Mouse (Mus musculus): ENCODE results near the gene Nmrk2.
"Not testable (repeated sequence)": the region's sequence is repeated elsewhere in the genome, so short reads cannot be mapped to it uniquely, and the experiment has no call there.

Nmrk2 gene

DNA sequence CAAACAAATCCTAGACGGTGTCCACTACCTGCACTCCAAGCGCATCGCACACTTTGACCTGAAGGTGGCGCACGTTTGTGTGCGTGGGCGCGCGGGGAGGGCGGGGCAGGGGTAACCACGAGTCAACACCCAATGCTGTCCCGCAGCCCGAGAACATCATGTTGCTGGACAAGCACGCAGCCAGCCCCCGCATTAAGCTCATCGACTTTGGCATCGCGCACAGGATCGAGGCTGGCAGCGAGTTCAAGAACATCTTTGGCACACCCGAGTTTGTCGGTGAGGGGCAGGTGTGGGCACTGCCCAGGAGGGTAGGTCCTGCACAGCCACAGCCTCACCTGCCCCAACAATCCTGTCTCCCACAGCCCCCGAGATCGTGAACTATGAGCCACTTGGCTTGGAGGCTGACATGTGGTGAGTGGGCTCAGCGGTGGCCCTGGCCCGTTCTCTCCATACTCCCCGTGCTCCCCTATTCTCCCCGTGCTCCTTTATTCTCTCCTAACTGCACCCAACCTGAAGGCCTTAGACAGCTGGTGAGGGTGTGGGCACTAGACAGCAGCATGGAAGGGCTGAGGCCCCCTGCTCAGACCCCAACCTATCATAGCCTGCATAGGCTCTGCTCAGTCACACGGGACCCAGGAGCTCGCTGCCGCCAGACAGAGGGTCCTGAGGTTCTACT lies 11.5 kb downstream of the Nmrk2 start:
- in situ Hi-C loops (cut with MboI, MseI) = no loop called here

DNA sequence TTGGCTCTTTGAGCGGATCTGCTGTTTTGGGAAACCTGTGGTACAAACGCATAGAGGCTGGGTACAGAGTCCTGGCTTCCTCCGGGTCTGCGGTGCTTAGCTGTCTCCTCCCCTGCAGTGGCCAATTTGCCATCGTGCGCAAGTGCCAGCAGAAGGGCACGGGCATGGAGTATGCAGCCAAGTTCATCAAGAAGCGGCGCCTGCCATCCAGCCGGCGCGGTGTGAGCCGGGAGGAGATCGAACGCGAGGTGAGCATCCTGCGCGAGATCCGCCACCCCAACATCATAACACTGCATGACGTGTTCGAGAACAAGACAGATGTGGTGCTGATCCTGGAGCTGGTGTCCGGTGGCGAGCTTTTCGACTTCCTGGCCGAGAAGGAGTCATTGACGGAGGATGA lies 12.0 kb downstream of the Nmrk2 start:
- in situ Hi-C loops (cut with MboI, MseI) = no loop called here

GRCm38 (mm10) chr10:81187161-81187560 lies 14.7 kb downstream of the Nmrk2 start:
- in situ Hi-C loops (cut with MboI, MseI) = no loop called here

DNA sequence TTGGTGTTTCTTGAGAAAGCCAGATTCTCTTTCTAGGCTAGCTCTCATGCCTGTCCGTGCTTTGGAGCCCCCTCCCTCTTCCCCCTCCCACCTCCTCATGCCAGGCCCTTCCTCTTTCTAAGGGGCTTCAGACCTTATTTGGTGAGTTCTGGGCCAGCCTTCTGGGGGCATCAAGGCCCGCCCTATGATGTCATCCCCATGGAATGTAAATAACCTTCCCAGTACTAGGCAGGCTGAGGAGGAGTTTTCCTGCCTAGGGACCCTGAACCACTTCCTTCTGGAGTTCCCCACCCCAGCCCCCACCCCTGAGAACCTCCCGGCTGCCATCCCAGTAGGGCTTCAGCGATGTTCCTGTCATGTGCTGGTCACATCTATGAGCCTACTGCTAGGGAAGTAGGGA lies 17.1 kb downstream of the Nmrk2 start:
- in situ Hi-C loops (cut with MboI, MseI) = no loop called here

DNA sequence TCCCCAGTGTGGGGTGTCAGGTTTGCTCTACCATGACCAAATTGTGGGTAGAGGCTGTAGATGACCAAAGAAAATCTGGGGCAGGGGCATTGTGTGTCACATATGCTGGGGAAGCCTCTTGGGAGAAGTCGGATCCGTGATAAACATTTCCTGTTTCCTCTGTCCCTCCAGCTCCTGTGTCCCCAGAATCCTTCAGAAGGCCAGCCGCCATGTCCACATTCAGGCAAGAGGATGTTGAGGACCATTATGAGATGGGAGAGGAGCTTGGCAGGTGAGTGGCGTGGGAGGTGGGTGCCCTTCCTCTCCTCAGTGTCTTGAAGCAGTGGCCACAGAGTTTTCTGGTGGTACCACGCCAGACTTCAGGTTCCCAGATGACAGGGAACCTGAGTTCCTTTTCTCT lies 18.0 kb downstream of the Nmrk2 start, which contains the start of gene 4930442H23Rik:
Gene 4930442H23Rik, minus strand, starts transcription at position 45 of the 400 bp plus-strand sequence.
- in situ Hi-C loops (cut with MboI, MseI) = no loop called here

- in situ Hi-C loops (cut with MboI, MseI) = no loop called here
Observed at GRCm38 (mm10) chr10:81182336-81183333, 19.2 kb downstream of the Nmrk2 start, which contains the start of gene Dapk3. Gene Dapk3 (plus strand): TSS chr10:81183005.

- in situ Hi-C loops (cut with MboI, MseI) = not testable (repeated sequence)
Observed at GRCm38 (mm10) chr10:81181860-81182259, 20.0 kb downstream of the Nmrk2 start.

GRCm38 (mm10) chr10:81180946-81181345 lies 20.9 kb downstream of the Nmrk2 start:
- in situ Hi-C loops (cut with MboI, MseI) = no loop called here

DNA sequence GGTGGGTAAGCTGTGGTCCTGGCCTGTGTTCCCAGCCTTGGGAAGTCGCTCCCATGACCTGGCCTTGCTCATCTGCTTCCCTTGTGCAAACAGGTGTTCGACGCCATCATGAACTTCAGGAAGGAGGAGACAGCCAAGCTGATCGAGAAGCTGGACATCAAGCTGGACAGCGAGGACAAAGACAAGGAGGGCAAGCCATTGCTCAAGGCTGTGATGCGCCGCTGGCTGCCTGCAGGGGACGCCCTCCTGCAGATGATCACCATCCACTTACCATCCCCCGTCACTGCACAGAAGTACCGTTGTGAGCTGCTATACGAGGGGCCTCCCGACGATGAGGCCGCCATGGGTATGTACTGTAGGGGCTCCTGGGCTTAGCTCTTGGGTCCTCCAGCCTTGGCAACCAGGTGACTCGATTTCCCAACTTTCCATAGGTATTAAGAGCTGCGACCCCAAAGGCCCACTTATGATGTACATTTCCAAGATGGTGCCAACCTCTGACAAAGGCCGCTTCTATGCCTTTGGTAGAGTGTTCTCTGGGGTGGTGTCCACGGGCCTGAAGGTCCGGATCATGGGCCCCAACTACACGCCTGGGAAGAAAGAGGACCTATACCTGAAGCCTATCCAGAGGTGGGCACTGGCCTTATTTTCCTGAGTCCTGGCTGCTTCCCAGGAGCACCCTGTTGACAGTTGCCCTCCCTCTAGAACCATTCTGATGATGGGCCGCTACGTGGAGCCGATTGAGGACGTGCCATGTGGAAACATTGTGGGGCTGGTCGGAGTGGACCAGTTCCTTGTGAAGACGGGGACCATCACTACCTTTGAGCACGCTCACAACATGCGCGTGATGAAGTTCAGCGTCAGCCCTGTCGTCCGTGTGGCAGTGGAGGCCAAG lies 22.2 kb downstream of the Nmrk2 start:
- in situ Hi-C loops (cut with MboI, MseI) = no loop called here

- in situ Hi-C loops (cut with MboI, MseI) = no loop called here
Observed at GRCm38 (mm10) chr10:81178927-81179326, 22.9 kb downstream of the Nmrk2 start.

DNA sequence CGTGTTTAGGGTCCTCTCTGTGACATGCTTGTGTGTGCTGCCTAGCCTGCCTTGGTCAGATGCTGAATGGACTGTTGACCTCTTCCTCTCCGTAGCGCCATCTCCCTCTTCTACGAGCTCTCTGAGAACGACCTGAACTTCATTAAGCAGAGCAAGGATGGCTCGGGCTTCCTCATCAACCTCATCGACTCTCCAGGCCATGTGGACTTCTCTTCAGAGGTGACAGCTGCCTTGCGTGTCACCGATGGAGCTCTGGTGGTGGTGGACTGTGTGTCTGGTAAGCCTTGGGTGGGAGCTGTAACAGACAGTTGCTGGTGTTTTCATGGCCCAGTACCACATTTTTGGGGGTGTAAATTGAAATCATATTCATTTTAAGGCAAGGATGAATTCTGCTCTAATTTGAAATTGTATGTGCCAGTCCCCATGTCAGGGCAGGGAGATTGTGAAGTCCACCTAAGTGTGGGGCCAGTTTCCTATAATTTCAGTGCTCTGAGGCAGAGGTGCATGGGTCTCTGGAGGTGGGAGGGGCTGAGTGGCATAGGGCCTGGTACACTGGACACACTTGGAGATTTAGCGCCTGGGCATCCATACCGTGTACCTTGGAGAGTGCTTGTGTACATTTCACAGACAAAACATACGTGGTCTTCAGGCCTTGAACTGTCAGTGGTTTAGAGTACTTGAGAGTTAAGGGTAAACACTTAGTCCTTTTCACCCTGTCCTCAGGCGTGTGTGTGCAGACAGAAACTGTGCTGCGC lies 23.7 kb downstream of the Nmrk2 start:
- in situ Hi-C loops (cut with MboI, MseI) = no loop called here

DNA sequence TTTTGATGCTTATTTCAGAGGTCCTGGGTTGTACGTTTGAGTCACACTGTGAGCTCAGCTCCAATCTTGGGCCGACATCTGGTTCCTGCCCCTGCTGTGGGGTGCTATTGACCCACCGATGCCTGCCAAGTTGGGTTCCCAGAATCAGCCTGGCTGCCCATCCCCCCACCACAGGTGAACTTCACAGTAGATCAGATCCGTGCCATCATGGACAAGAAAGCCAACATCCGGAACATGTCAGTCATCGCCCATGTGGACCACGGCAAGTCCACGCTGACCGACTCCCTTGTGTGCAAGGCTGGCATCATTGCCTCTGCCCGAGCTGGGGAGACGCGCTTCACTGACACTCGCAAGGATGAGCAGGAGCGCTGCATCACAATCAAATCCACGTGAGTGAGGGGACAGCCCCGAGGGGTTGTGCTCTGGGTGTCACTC lies 24.3 kb downstream of the Nmrk2 start:
- in situ Hi-C loops (cut with MboI, MseI) = no loop called here

DNA sequence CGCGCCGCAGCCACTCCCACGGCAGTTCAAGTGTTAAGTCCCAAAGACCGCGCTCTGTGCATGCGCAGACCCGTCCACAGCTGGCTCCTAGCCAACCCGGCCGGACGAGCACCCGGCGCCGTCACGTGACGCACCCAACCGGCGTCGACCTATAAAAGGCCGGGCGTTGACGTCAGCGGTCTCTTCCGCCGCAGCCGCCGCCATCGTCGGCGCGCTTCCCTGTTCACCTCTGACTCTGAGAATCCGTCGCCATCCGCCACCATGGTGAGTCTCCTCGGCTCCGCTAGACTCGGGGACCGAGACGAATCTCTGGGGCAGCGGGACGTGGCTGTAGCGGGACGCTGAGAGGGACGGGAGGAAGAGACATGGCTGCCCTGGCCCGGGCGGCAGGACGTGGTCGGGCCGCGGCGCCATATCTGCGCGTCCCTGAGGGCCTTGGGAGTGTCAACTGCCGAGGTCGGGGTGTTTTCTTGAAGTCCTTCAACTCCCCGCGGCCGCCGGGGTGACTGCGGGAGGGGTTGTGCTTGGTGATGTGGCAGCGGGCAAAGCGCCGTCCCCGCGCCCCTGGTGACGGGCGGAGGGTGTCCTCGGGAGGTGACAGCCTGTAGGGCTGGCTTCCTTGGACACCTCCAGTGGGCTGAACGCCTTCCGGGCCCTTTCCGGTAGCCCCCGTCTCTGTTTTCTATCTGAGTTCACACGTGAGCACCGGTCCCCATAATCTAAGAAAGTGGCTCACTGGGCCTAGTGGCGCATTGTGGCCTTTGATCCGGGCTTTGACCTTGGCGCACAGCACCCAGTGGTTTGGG lies 25.2 kb downstream of the Nmrk2 start, which contains the start of gene Eef2:
Gene Eef2, plus strand, starts transcription at position 166 of the 806 bp plus-strand sequence.
- in situ Hi-C loops (cut with MboI, MseI) = no loop called here

DNA sequence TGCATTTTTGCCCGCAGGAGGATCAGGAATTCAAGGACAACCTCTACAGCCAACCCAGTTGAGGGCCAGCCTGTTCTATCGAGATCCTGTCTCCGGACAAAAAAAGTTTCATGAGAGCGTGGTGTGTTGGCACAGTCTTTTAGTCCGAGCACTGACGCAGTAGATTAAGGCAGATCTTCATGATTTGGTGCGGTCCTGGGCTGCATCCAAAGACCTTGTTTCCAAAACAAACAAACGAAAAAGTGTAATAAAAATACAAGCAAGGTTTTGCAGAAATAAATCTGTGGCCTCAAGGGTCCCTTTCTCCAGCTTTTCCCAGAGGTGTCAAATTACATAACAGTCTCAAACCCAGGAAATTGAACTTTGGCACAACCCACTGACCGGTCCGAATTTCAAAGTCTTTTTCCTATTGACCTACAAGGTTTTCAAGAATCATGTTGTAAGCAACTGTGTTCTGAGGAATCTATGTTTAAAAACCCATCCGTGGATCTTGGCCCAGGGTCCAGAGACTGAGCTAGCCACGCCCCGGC lies 25.9 kb downstream of the Nmrk2 start:
- in situ Hi-C loops (cut with MboI, MseI) = no loop called here

DNA sequence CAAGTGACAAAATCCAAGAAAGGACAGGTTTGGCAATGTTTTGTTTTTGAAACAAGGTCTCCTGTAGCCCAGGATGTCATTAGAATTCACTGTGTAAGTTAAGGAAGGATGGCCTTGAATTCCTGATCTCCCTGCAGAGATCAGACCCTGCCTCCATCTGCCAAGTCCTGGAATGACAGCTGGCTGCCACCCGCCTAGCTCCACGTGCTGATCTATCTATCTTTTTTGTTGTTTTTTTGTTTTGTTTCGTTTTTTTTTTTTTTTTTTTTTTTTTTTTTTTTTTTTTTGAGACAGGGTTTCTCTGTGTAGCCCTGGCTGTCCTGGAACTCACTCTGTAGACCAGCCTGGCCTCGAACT lies 26.5 kb downstream of the Nmrk2 start:
- in situ Hi-C loops (cut with MboI, MseI) = not testable (repeated sequence)

- in situ Hi-C loops (cut with MboI, MseI) = no loop called here
Observed at GRCm38 (mm10) chr10:81174617-81175344, 27.1 kb downstream of the Nmrk2 start.

DNA sequence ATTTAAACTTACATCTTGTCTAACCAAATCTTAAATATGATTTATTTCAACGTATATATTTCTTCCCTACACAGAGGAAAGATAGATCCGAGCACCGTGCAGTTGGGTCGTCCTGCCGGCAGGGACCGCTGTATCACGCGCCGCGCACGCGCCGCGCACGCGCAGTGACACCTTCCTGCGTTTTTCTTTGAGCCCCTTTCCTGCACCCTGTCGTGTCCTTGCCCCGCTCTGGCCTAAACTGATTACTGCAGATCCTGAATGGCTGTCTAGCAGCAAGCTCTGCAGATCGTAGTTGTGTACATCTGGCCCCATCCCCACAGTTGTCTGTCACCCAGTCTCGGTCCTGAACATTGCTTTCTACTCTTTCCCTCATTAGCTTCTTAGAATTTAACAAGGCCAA lies 28.7 kb downstream of the Nmrk2 start:
- in situ Hi-C loops (cut with MboI, MseI) = no loop called here

DNA sequence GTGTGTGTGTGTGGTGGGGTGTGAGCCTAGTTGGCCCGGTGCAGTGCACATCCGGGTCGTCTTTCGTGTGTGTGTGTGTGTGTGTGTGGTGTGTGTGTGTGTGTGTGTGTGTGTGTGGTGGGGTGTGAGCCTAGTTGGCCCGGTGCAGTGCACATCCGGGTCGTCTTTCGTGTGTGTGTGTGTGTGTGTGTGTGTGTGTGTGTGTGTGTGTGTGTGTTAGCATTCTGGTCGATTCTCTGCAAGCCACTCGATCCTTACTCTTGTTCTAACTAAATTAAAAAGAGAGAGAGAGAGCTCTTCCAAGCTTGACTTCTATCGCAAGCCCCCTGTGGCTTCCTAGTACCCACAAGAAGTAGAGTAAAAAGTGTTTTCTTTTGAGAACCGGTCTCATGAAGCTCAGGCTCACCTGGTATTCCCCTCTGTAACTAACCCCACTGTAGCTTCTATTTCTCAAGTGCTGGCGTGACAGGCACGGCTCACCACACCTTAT lies 32.4 kb downstream of the Nmrk2 start:
- in situ Hi-C loops (cut with MboI, MseI) = not testable (repeated sequence)
